Mouse (Mus musculus) heart, embryonic 16.5 days (tissue): ENCODE measurements at regions not wholly inside any gene's neighbourhood (a gene's known extent, or its start where the extent isn't known, plus 50 kb on each side); places are given as distances from the start of the nearest gene placed in this dataset.

Experiments used
- ATAC-seq: fragments of 200-750 bp; cut with Nextera tagmentation; replicated peaks from 2 replicates; pipeline ENCODE4 v1.8.0; 2017; ENCODE audit warnings: moderate number of reproducible peaks; ENCODE audit not compliant: insufficient read depth, low FRiP score; ENCODE audit errors: extremely low read depth
- H3K27ac ChIP-seq: fragments of 300-500 bp; sonication (generic); 2 replicates; pipeline ENCODE4 v1.5.1; 2014; ENCODE audit warnings: mild to moderate bottlenecking, low read length, control low read depth, moderate library complexity
- H3K27me3 ChIP-seq: fragments of 300-500 bp; sonication (generic); 2 replicates; pipeline ENCODE4 v1.6.1; 2014; ENCODE audit warnings: low read length, mixed read lengths; ENCODE audit not compliant: control insufficient read depth, insufficient read depth
- H3K36me3 ChIP-seq: fragments of 300-500 bp; sonication (generic); 2 replicates; pipeline ENCODE4 v1.6.1; 2014; ENCODE audit not compliant: control insufficient read depth, insufficient read depth
- H3K4me1 ChIP-seq: fragments of 300-500 bp; sonication (generic); 2 replicates; pipeline ENCODE4 v1.6.1; 2014; ENCODE audit warnings: low read length, mixed read lengths; ENCODE audit not compliant: control insufficient read depth, insufficient read depth
- H3K4me2 ChIP-seq: fragments of 300-500 bp; sonication (generic); 2 replicates; pipeline ENCODE4 v1.6.1; 2014; ENCODE audit warnings: low read depth, mild to moderate bottlenecking, control low read depth, low read length
- H3K4me3 ChIP-seq: fragments of 300-500 bp; sonication (generic); 2 replicates; pipeline ENCODE4 v1.5.1; 2014; ENCODE audit warnings: mild to moderate bottlenecking, control low read depth, low read length
- H3K9ac ChIP-seq: fragments of 300-500 bp; sonication (generic); 2 replicates; pipeline ENCODE4 v1.6.1; 2014; ENCODE audit warnings: low read length, control low read depth
- H3K9me3 ChIP-seq: fragments of 300-500 bp; sonication (generic); replicated peaks from 2 replicates; pipeline ENCODE4 v1.6.1; 2016; ENCODE audit warnings: low read length; ENCODE audit not compliant: control insufficient read depth
- WGBS: fragments of 180-500 bp; shearing (Covaris S2); extraction: QIAGEN DNeasy Blood & Tissue Kit; methylation state at CpG from one replicate; pipeline ENCODE4 v1.1.7; 2014; 5-methylcytosine and 5-hydroxymethylcytosine counted together

- Histone ChIP-seq H3K9me3 (no peaks in the 10 kb centered on the region), H3K27me3 (no peaks in the 10 kb centered on the region), H3K36me3 (no peaks in the 10 kb centered on the region), H3K4me1 (no peaks in the 10 kb centered on the region), H3K27ac (no peak overlapping the region), H3K4me3 (no peak overlapping the region), H3K9ac (no peak overlapping the region), H3K4me2 (no peak overlapping the region)
- 74% methylated on average over 5 of the region's 5 CpGs for WGBS
- no peak for ATAC-seq
Observed at GRCm38 (mm10) chr9:91069496-91069895, 292.7 kb upstream of the Zic4 start.

DNA sequence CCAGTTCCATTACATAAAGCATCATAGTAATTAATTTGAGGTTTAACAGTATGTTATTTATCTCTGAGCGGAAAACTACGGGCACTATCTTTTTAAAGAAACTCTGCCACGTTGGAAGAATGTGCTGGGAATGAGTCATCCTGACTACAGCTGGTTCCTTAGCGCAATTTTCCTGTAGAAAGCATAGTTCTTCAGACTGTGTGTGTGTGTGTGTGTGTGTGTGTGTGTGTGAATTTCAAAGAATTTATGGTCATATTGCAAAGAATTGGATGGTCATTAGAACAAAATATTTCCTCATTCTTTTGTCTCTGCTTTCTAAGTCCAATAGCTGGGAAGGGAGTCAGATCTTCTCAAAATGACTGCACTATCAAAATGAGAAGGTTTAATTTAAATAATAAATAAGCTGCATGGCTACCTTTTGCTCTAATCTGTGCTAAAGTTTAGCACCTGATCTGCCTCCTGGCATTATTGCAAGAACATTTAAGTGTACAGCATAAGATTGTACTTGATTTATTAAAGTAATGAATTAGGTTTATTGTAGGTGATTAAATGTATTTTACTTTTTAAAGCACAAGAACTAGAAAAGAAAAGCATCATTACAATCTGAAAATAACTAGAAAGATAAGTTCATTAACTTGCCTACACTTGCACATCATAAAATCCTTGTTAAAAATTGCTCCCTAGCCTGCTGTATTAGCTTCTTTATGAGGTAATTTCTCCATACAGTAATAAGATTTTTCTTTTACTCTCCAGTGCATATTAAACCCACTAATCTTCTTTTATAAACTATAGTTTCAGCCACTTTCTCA lies 288.6 kb upstream of the Zic4 start:
- no peak overlapping the region for H3K4me3 ChIP-seq
- H3K27ac ChIP-seq = no peak overlapping the region
- H3K9me3 ChIP-seq = no peaks in the 10 kb centered on the region
- no peak overlapping the region for H3K4me2 ChIP-seq
- 43% methylated on average over 4 of the region's 4 CpGs for WGBS
- no peak for ATAC-seq
- H3K27me3 ChIP-seq = no peaks in the 10 kb centered on the region
- H3K36me3 ChIP-seq = no peaks in the 10 kb centered on the region
- no peaks in the 10 kb centered on the region for H3K4me1 ChIP-seq
- no peak overlapping the region for H3K9ac ChIP-seq

- H3K36me3 ChIP-seq = no peaks in the 10 kb centered on the region
- H3K4me2 ChIP-seq = no peak overlapping the region
- H3K9me3 ChIP-seq = no peaks in the 10 kb centered on the region
- 55% methylated on average over 5 of the region's 5 CpGs for WGBS
- no peak overlapping the region for H3K4me3 ChIP-seq
- no peak overlapping the region for H3K27ac ChIP-seq
- ATAC-seq = no peak
- H3K4me1 ChIP-seq = no peaks in the 10 kb centered on the region
- no peaks in the 10 kb centered on the region for H3K27me3 ChIP-seq
- no peak overlapping the region for H3K9ac ChIP-seq
Observed at GRCm38 (mm10) chr9:91074175-91074480, 288.1 kb upstream of the Zic4 start.

GRCm38 (mm10) chr9:91077490-91077889 lies 284.7 kb upstream of the Zic4 start:
- ATAC-seq = no peak

DNA sequence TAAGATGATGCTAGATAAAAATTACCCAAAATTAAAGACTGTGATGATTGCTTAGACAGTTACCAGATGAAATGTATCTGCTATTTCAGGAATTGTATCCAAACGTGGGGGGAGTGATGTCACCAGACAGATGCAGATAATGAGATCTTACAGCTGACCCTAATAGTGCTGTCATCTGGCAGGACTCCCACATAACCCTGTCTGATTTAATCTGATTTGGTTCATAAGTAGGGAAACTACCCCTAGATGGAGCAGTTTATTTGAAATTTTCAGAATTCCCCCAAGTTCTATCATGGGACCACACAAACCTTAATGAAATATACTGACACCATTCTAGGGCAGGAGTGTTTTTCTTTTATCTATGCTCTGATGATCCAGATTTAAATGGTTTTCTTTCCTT lies 278.4 kb upstream of the Zic4 start:
- 14% methylated on average over 1 of the region's 1 CpGs for WGBS
- Histone ChIP-seq H3K27ac (no peak overlapping the region), H3K36me3 (no peaks in the 10 kb centered on the region), H3K4me1 (no peaks in the 10 kb centered on the region), H3K9me3 (no peaks in the 10 kb centered on the region), H3K4me2 (no peak overlapping the region), H3K27me3 (no peaks in the 10 kb centered on the region), H3K4me3 (no peak overlapping the region), H3K9ac (no peak overlapping the region)
- ATAC-seq = no peak

More at GRCm38 (mm10) chr9:91077490-91077889, 284.7 kb upstream of the Zic4 start:
- Histone ChIP-seq H3K36me3 (no peaks in the 10 kb centered on the region), H3K4me3 (no peak overlapping the region), H3K4me1 (no peaks in the 10 kb centered on the region), H3K27ac (no peak overlapping the region), H3K4me2 (no peak overlapping the region), H3K9me3 (no peaks in the 10 kb centered on the region), H3K27me3 (no peaks in the 10 kb centered on the region), H3K9ac (no peak overlapping the region)
- 33% methylated on average over 1 of the region's 1 CpGs for WGBS

DNA sequence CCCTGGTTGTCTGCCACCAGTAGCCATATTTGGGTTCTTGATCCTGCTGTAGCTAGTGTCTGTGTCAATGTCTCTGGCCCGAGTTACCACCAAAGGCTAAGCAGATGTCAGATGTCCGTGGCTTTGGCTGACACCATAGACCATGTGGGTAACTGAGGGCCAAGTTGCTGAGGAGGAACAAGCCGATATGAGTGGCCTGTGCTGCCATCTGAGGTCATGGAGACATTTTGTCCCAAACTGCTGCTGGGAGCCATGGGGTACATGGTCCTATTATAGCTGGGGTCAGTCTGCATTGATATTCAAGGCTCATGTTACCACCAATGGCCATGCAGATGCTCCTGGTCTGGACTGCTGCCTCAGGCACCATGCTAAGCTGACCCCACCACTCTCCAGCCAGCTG lies 276.3 kb upstream of the Zic4 start:
- H3K27ac ChIP-seq = no peak overlapping the region
- H3K4me1 ChIP-seq = no peaks in the 10 kb centered on the region
- ATAC-seq = no peak
- no peaks in the 10 kb centered on the region for H3K36me3 ChIP-seq
- no peak overlapping the region for H3K4me3 ChIP-seq
- no peak overlapping the region for H3K4me2 ChIP-seq
- no peaks in the 10 kb centered on the region for H3K27me3 ChIP-seq
- no peak overlapping the region for H3K9ac ChIP-seq
- WGBS = 83% methylated on average over 3 of the region's 3 CpGs
- no peaks in the 10 kb centered on the region for H3K9me3 ChIP-seq

DNA sequence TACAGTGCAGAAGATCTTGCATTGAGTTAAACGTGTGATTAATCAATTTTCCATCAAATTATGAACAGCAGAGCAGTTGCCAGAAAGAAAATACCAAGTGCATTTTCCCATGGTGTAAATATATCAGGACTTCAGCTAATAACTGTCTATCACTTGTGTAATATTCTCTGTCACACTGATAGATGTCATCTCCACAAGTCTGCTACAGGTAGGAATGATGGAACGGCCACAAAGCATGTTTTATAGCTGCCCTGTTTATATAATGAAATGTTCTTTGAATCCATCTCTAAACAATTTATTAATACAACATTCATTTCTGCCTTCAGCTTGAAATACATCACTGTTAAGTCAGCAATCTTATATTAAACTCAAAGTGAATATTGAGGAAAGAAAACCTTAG lies 272.9 kb upstream of the Zic4 start:
- WGBS = 48% methylated on average over 2 of the region's 2 CpGs
- no peaks in the 10 kb centered on the region for H3K36me3 ChIP-seq

DNA sequence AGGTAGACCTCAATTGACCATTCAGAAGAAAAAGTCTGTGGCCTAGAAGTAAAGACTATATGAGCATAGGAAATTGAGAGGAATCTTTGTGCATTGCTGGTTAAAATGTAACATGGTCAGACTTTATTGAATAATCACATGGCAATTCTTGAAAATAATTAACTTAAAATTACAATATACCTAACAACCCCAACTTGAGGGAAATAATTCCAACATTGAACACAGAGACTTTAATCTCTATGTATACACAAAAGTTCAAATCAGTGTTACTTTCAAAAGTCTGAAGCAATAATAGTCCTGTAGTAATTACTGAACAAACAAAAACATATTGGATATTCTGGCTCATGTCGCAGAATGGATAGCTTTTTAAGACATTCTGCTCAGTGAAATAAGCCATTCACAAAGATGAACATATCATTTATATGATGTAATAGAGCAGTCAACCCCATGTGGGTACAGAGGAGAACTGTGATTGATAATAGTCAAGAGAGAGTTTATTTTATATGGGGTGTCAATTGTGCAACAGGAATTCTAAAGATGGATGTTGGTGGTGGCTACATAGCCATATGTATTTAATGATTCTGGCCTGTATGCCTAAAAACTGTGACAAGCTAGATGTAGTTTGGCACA lies 270.7 kb upstream of the Zic4 start:
- Histone ChIP-seq H3K27ac (no peak overlapping the region), H3K27me3 (no peaks in the 10 kb centered on the region), H3K4me2 (no peak overlapping the region), H3K4me3 (no peak overlapping the region), H3K9me3 (no peaks in the 10 kb centered on the region), H3K36me3 (no peaks in the 10 kb centered on the region), H3K9ac (no peak overlapping the region), H3K4me1 (no peaks in the 10 kb centered on the region)
- ATAC-seq = no peak
- 89% methylated on average over 1 of the region's 1 CpGs for WGBS

More for the DNA sequence above, 272.9 kb upstream of the Zic4 start:
- Histone ChIP-seq H3K9ac (no peak overlapping the region), H3K9me3 (no peaks in the 10 kb centered on the region), H3K27me3 (no peaks in the 10 kb centered on the region), H3K4me3 (no peak overlapping the region), H3K4me2 (no peak overlapping the region), H3K27ac (no peak overlapping the region), H3K4me1 (no peaks in the 10 kb centered on the region)
- no peak for ATAC-seq

GRCm38 (mm10) chr9:91101614-91102407 lies 260.4 kb upstream of the Zic4 start:
- Histone ChIP-seq H3K36me3 (no peaks in the 10 kb centered on the region), H3K9ac (peak overlapping the region; percentile 45; the same call in 1 of the 2 replicates), H3K27ac (peak overlapping the region; percentile 96), H3K4me2 (peak overlapping the region; percentile 70), H3K27me3 (no peaks in the 10 kb centered on the region), H3K4me1 (peaks cover 4% of the 10 kb centered on the region; the same call in 1 of the 2 replicates), H3K9me3 (no peaks in the 10 kb centered on the region), H3K4me3 (peak overlapping the region; percentile 36)
- WGBS = 26% methylated on average over 1 of the region's 1 CpGs
- peak; percentile 93 for ATAC-seq
